Mouse (Mus musculus) erythroid progenitor cell, adult 5-6 weeks (primary cell): ENCODE data around the gene Slitrk5. TPM values are rescaled to one million over a fixed set of nuclear protein-coding genes. Genes with fewer than 3 reads are reported as not detected.
"Not testable (repeated sequence)": the region's sequence is repeated elsewhere in the genome, so short reads cannot be mapped to it uniquely, and the experiment has no call there.

Experiments
- ATAC-seq: replicated peaks from 2 replicates; pipeline ENCODE4 v1.8.0; 2016; ENCODE audit warnings: moderate number of reproducible peaks, mild to moderate bottlenecking, moderate TSS enrichment, inconsistent platforms; ENCODE audit not compliant: poor library complexity, low FRiP score, severe bottlenecking
- total RNA-seq, 2 experiments: library from RNA; stranded (forward) in 1 of 2; stranded (reverse) in 1 of 2; fragments of 150-400 nt in 1 of 2; fragments of 186-747, 209-891 nt in 1 of 2; gene quantifications; 2 replicates each; pipeline versions ENCODE4 v1.2.3 to v1.2.4; 2015 to 2017; ENCODE audit warnings: low replicate concordance in 2 of 2

Gene Slitrk5
- total RNA-seq (2015; ENCODE audit: low replicate concordance) (not detected in 2 replicates), total RNA-seq (2017; ENCODE audit: low replicate concordance) (not detected in 2 replicates)

- ATAC-seq: 0 out of 2 replicates have a peak, but pooled peaks have one; percentile 42
Measured at GRCm38 (mm10) chr14:111674664-111675147, at the start of gene Slitrk5. Gene Slitrk5, plus strand, starts transcription at chr14:111675097.

GRCm38 (mm10) chr14:111672942-111673341, 2.0 kb upstream of the Slitrk5 start:
- no peak for ATAC-seq

DNA sequence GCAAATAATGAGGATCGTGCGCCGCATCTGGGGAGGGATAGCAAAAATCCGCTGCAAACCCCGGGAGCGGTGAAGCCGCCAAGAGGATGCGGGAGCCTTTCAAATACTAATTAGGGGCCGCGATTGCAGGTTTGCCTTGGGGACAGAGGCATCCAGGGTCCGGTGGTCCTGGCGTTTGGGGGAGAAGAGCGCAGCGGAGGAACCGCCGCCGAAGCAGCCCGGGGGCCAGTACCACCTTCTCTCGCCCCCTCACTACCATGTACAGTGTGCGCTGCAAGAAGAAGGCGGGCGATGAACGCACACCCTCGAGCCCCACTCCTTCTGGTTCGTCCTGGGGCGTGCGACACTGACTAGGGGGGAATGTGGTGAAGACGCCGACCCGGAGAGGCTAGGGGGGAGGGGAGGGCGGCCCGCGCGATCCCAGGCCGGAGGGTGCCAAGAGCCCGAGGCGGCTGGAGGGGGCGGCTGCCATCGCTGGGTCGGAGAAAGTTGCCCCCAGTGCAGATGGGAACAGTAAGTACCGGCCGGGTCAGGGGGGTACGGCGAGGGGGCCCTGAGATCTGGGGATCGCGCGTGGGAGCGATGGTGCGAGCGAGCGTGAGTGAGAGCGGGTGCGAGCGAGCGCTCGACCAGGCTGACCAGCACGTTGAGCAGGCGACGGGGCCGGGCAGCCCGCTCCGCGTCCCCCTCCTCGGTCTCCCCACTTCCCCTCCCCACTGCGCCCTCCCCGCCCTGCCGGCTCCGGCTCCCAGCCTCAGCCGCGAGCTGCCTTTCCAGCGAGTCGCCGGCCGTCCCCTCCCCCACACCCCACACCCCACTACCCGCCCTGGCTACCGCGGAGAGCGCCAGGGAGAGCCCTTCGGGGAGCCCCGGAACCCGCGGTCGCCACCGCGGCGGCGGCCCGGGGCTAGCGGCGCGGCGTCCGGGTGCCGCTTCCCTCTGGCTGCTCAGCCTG, 591 bp downstream of the Slitrk5 start:
- ATAC-seq: no peak

DNA sequence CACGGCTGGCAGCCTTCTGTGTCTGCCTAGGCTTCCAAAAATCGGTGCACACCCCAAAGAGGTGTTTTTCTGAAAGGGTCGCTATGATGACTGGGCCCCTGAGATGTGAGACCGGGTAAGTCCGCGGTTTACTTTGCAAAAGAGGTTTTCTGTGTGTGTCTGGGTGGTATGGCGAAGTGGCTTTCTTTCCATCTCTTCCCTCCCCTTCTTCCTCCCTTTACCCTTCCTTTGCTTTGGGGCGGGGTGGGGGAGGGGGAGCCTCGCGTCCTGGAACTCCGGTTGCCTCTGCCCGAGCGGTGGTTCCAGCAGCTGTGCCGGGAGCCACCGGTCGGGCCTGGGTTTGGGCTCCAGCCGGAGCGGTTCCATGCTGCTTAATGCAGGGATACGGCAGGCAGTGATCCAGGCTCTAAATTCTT, 1.3 kb downstream of the Slitrk5 start:
- ATAC-seq: no peak

- no peak for ATAC-seq
Measured at GRCm38 (mm10) chr14:111676851-111677291, 2.0 kb downstream of the Slitrk5 start.

DNA sequence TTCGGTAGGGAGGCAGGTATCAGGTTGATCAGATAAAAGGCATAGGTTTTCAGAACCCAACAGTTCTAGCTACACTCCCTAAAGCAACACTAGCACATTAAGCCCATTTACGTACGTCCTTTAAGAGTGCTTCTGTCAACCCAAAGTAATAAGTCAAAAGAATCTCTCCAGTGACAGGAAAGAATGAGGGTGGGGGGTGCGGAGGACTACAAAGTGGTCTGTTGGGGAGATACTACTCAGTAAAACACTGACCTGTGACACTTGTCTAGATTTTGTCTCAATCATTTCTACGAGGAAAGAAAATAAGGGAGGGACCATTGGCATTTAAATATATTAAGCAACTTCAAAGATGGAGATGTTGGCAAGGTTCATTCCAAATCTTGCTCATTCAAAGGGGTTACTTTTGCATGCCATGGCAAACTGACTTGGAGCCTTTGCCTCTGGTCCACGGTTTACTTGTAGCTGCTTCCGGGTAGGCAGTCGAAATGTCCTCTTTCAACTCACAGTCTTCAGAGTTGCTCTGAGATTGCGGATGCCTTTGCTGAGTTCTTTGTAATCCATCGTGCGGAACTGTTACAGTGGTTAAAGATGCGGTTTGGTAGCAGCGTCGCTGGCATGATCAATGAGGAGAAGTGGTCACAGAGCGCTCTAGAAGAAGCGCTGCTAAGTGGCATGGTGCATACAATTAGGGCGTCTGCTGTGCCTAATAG, 2.6 kb downstream of the Slitrk5 start:
- no peak for ATAC-seq

- no peak for ATAC-seq
Measured at GRCm38 (mm10) chr14:111680271-111680670, 5.4 kb downstream of the Slitrk5 start.

DNA sequence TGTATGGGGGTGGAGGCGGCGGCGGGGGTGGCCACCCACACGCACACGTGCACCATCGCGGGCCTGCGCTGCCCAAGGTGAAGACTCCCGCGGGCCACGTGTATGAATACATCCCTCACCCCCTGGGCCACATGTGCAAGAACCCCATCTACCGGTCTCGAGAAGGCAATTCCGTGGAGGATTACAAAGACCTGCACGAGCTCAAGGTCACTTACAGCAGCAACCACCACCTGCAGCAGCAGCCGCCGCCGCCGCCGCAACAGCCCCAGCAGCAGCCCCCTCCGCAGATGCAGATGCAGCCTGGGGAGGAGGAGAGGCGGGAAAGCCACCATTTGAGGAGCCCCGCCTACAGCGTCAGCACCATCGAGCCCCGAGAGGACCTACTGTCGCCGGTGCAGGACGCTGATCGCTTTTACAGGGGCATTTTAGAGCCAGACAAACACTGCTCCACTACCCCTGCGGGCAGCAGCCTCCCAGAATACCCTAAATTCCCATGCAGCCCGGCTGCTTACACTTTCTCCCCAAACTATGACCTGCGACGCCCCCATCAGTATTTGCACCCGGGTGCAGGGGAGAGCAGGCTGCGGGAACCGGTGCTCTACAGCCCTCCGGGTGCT, 6.3 kb downstream of the Slitrk5 start:
- ATAC-seq: 0 out of 2 replicates have a peak, but pooled peaks have one; percentile 25

DNA sequence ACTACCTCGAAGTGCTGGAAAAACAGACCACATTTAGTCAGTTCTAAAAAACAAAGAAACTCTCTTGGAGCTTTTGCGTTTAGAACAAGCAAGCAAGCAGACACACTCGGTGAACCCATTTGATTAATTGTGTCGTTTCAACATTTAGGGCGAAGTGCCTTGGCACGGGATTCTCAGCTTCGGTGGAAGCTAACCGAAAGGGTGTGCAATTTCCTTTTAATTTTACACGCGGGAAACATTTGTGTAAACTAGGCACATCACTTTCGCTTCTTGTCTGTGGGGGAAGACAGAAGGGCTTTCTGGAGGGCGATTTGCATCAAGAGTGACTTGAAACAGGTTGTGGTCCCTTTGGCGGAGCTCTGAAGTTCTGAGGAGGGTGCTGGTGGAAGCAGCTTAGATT, 6.9 kb downstream of the Slitrk5 start:
- no peak for ATAC-seq

DNA sequence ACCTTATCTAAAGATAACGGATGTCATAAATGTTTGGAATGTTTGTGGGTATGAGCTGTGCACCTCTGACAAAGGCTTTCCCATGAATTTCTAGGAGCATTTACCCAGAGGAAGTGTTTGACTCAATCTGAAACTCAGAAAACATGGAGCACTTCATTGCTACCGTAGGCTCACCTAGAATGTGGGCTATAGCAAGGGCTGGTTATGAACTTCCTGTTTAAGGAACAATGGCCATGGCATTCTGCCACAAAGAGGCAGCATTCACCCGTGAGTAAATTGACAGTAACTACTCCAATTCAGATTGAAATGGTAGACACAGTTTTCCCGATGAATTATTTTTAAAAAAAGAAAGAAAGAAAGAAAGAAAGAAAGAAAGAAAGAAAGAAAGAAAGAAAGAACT, 8.6 kb downstream of the Slitrk5 start:
- no peak for ATAC-seq

GRCm38 (mm10) chr14:111690139-111690538, 15.2 kb downstream of the Slitrk5 start:
- ATAC-seq: not testable (repeated sequence)

- ATAC-seq: no peak
Measured at GRCm38 (mm10) chr14:111729833-111730232, 54.9 kb downstream of the Slitrk5 start.
